Mouse (Mus musculus): ENCODE measurements around the gene Usf3. TPM values are rescaled to one million over a fixed set of nuclear protein-coding genes. Genes with fewer than 3 reads are reported as not detected.

Usf3 gene
- 18.2 TPM for polyA plus RNA-seq (2014; fragmentation: Illumina TruSeq; extraction: RNeasy Lipid Tissue Mini Kit (QIAGEN cat#74804); ENCODE audit: low replicate concordance)

DNA sequence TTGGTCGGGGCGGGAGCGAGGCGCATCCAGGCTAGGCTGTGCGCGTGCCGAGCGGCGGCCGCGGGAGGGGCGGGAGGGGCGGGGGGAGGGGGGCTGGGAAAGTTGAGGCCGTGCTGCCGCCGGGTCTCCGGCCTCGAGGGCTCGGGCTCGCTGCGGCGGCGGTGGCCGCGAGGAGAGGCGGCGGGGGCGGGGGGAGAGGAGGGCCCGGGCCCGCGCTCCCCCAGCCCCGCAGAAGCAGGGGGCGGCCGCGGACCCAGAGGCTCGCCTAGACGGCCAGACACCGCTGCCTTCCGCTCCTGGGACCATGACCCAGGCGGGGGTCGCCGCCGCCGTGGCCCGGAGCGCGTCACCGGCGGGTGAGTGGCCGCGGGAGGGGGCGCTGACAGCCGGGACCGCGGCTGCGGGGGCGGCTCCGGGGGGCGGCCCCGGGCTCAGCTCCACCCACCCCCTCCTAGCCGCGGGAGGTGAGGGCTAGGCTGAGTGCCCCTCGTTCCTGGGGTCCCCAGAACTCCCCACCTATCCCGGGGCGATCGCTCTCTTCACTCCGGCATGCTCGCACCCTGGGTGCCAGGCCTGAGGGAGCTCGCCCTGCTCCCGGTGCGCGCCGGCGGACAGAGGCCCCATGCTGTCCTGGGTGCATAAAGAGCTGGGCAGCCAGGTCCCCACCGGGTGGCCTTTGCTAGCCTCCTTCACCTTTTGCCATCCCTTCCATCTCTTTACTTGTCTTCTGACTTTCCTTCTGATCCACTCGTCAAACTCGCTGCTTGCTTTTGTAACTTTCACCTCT, at the start of gene Usf3:
TSS of gene Usf3 (plus strand) at position 92 of the 787 bp plus-strand sequence.

DNA sequence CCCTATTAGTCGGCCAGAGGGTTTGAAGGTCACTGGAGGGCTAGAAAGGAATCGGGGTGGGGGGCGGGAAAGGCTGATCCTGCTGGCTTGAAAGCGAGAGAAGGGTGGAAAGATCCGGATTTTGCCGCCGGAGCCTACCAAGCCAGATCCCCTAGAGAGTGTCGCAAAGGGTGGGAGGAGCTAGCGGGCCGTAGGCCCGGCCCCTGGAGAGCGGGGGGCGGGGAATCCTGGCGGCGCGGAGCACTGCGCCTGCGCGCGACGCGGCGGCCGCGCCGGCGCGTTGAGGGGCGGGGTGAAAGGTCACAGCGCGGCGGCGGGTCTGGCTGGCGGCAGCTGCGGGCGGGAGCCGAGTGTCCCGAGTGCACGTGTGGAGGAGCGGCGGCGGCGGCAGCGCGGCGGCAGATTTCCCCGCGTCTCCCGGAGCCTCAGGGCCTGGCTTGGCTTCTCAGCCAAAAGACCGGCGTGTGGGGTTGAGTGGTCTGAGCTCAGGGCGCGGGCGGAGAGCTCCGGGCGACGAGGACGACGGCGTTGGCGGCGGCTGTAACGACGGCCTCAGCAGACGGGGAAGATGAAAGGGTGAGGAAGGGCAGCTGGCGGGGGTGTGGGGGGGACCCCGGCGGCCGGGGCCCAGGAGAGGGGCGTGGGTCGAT, 33.4 kb upstream of the Usf3 start, which contains the start of the genes Atp6v1a and Naa50:
TSS of gene Atp6v1a (minus strand) at position 170 of the 650 bp plus-strand sequence.
TSS of gene Naa50 (plus strand) at position 295 of the 650 bp plus-strand sequence.

Other genes with a start within 250 kb of the Usf3 start
- 12.0 TPM for gene Qtrt2, start 246.4 kb upstream of the Usf3 start, polyA plus RNA-seq (2014; fragmentation: Illumina TruSeq; extraction: RNeasy Lipid Tissue Mini Kit (QIAGEN cat#74804); ENCODE audit: low replicate concordance)
- 10.1 TPM for gene Zdhhc23, start 193.5 kb upstream of the Usf3 start, polyA plus RNA-seq (2014; fragmentation: Illumina TruSeq; extraction: RNeasy Lipid Tissue Mini Kit (QIAGEN cat#74804); ENCODE audit: low replicate concordance)
- 76.3 TPM for gene Gramd1c, start 109.9 kb upstream of the Usf3 start, polyA plus RNA-seq (2014; fragmentation: Illumina TruSeq; extraction: RNeasy Lipid Tissue Mini Kit (QIAGEN cat#74804); ENCODE audit: low replicate concordance)
- 73.0 TPM for gene Atp6v1a, start 33.5 kb upstream of the Usf3 start, polyA plus RNA-seq (2014; fragmentation: Illumina TruSeq; extraction: RNeasy Lipid Tissue Mini Kit (QIAGEN cat#74804); ENCODE audit: low replicate concordance)
- gene Naa50, start 33.4 kb upstream of the Usf3 start, polyA plus RNA-seq (2014; fragmentation: Illumina TruSeq; extraction: RNeasy Lipid Tissue Mini Kit (QIAGEN cat#74804); ENCODE audit: low replicate concordance), result 143 TPM
- 2.4 TPM for gene Sidt1, start 159.9 kb downstream of the Usf3 start, polyA plus RNA-seq (2014; fragmentation: Illumina TruSeq; extraction: RNeasy Lipid Tissue Mini Kit (QIAGEN cat#74804); ENCODE audit: low replicate concordance)
- 11.1 TPM for gene Spice1, start 173.9 kb downstream of the Usf3 start, polyA plus RNA-seq (2014; fragmentation: Illumina TruSeq; extraction: RNeasy Lipid Tissue Mini Kit (QIAGEN cat#74804); ENCODE audit: low replicate concordance)
- not detected for gene Cfap44, start 221.6 kb downstream of the Usf3 start, polyA plus RNA-seq (2014; fragmentation: Illumina TruSeq; extraction: RNeasy Lipid Tissue Mini Kit (QIAGEN cat#74804); ENCODE audit: low replicate concordance)

All from small intestine, adult 10 weeks (tissue).